Mouse (Mus musculus): ENCODE data around the gene Nr4a1.

The Nr4a1 gene

GRCm38 (mm10) chr15:101286129-101286770, 32.2 kb downstream of the Nr4a1 start:
- DNase-seq (ENCODE audit: low spot score): no peak

GRCm38 (mm10) chr15:101287361-101287760, 33.3 kb downstream of the Nr4a1 start:
- no peak for DNase-seq (ENCODE audit: low spot score)

GRCm38 (mm10) chr15:101290354-101290753, 36.3 kb downstream of the Nr4a1 start:
- no peak for DNase-seq (ENCODE audit: low spot score)

- DNase-seq (ENCODE audit: low spot score): no peak
Measured at GRCm38 (mm10) chr15:101292012-101292411, 37.9 kb downstream of the Nr4a1 start.

GRCm38 (mm10) chr15:101293025-101293621, 39.1 kb downstream of the Nr4a1 start, which contains the start of gene 6030408B16Rik:
6030408B16Rik (plus strand) TSS chr15:101293212.
- peak; percentile 55 for DNase-seq (ENCODE audit: low spot score)

- DNase-seq (ENCODE audit: low spot score): peak; percentile 77
Measured at GRCm38 (mm10) chr15:101294028-101294894, 40.2 kb downstream of the Nr4a1 start.

GRCm38 (mm10) chr15:101295106-101295505, 41.0 kb downstream of the Nr4a1 start:
- no peak for DNase-seq (ENCODE audit: low spot score)

- DNase-seq (ENCODE audit: low spot score): no peak
Measured at GRCm38 (mm10) chr15:101295616-101296015, 41.5 kb downstream of the Nr4a1 start.

GRCm38 (mm10) chr15:101296091-101296490, 42.0 kb downstream of the Nr4a1 start:
- DNase-seq (ENCODE audit: low spot score): no peak

GRCm38 (mm10) chr15:101297988-101298387, 43.9 kb downstream of the Nr4a1 start:
- no peak for DNase-seq (ENCODE audit: low spot score)

- DNase-seq (ENCODE audit: low spot score): no peak
Measured at GRCm38 (mm10) chr15:101298550-101298949, 44.5 kb downstream of the Nr4a1 start.

GRCm38 (mm10) chr15:101299480-101299960, 45.5 kb downstream of the Nr4a1 start:
- peak; percentile 72 for DNase-seq (ENCODE audit: low spot score)

- DNase-seq (ENCODE audit: low spot score): no peak
Measured at GRCm38 (mm10) chr15:101300128-101300527, 46.1 kb downstream of the Nr4a1 start.

GRCm38 (mm10) chr15:101302201-101302600, 48.1 kb downstream of the Nr4a1 start:
- DNase-seq (ENCODE audit: low spot score): no peak

GRCm38 (mm10) chr15:101303830-101304229, 49.8 kb downstream of the Nr4a1 start:
- DNase-seq (ENCODE audit: low spot score): no peak

GRCm38 (mm10) chr15:101306459-101306858, 52.4 kb downstream of the Nr4a1 start:
- no peak for DNase-seq (ENCODE audit: low spot score)

GRCm38 (mm10) chr15:101308440-101309348, 54.6 kb downstream of the Nr4a1 start:
- DNase-seq (ENCODE audit: low spot score): no peak

GRCm38 (mm10) chr15:101309493-101309892, 55.4 kb downstream of the Nr4a1 start:
- no peak for DNase-seq (ENCODE audit: low spot score)

GRCm38 (mm10) chr15:101311087-101311770, 57.2 kb downstream of the Nr4a1 start:
- DNase-seq (ENCODE audit: low spot score): no peak

GRCm38 (mm10) chr15:101312006-101312405, 57.9 kb downstream of the Nr4a1 start:
- DNase-seq (ENCODE audit: low spot score): no peak

- DNase-seq (ENCODE audit: low spot score): no peak
Measured at GRCm38 (mm10) chr15:101315378-101315777, 61.3 kb downstream of the Nr4a1 start.

Measured in testis, postnatal 14 days (tissue).